Comparison of ENCODE assay signal across 10 mouse cellular contexts in the genomic region with DNA sequence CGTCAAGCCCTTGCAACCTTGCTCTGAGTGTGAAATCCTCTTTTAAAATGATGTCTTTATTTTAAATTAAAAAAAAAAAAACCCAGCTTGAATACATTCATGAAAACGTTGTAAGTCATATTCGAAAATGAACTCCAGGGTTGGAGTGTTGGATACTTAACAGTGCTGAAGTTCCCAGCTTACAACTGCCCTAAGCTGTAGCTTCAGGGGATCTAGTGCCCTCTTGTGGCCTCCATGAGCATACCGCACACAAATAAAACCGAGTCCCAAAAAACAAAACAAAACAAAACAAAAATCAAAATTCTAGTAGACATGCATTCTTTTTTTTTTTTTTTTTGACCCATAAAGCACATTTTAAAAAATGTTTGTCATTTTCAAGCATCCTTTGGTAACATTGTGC. TPM values are rescaled to one million over a fixed set of nuclear protein-coding genes. Genes with fewer than 3 reads are reported as not detected.
DNase-seq lines count a peak whose midpoint lies in the region; ATAC-seq and TF ChIP-seq lines count a peak whose summit lies in the region.
"Had no signal": no experiment of that assay in that cellular context is flagged by ENCODE, and none has a peak within 500 bp of the region (broad histone marks: within the 10 kb centered on the region; RNA-seq: fewer than 3 reads in every experiment).

No protein-coding gene starts in this region.

- no peak overlapping the region for H3K9ac ChIP-seq in heart, embryonic 12.5 days
- no peak overlapping the region for H3K9ac ChIP-seq in liver, embryonic 14.5 days (replicated peaks)
- H3K9ac ChIP-seq: embryonic facial prominence, embryonic 13.5 days had no signal

- H3K4me1 ChIP-seq in heart, embryonic 12.5 days (replicated peaks): no peaks in the 10 kb centered on the region
- no peaks in the 10 kb centered on the region for H3K4me1 ChIP-seq in liver, embryonic 14.5 days (replicated peaks; ENCODE audit: control insufficient read depth in 2 of 2, insufficient read depth in 2 of 2, low read length in 1 of 2)
- H3K4me1 ChIP-seq: embryonic facial prominence, embryonic 13.5 days had no signal

- H3K4me2 ChIP-seq in heart, embryonic 12.5 days: no peak overlapping the region
- H3K4me2 ChIP-seq in liver, embryonic 14.5 days (ENCODE audit: low read depth): no peak overlapping the region
- H3K4me2 ChIP-seq: embryonic facial prominence, embryonic 13.5 days had no signal

- no peaks in the 10 kb centered on the region for H3K27me3 ChIP-seq in heart, embryonic 12.5 days (replicated peaks)
- H3K27me3 ChIP-seq in liver, embryonic 14.5 days (ENCODE audit: control insufficient read depth, insufficient read depth, low read length): no peaks in the 10 kb centered on the region
- H3K27me3 ChIP-seq: embryonic facial prominence, embryonic 13.5 days had no signal

- no peak for ATAC-seq in heart, embryonic 12.5 days (ENCODE audit: insufficient number of reproducible peaks, low FRiP score)
- no peak for ATAC-seq in liver, embryonic 14.5 days (ENCODE audit: insufficient read depth)

- TF ChIP-seq CTCF in liver, embryonic 14.5 days (IDR thresholded peaks at IDR 0.05; ENCODE audit: low read depth): peak; percentile 73

- H3K36me3 ChIP-seq in heart, embryonic 12.5 days: no peaks in the 10 kb centered on the region
- H3K36me3 ChIP-seq in liver, embryonic 14.5 days (replicated peaks; ENCODE audit: control insufficient read depth, insufficient read depth, low read depth): no peaks in the 10 kb centered on the region
- H3K36me3 ChIP-seq: embryonic facial prominence, embryonic 13.5 days had no signal

- H3K9me3 ChIP-seq in heart, embryonic 12.5 days (replicated peaks): no peaks in the 10 kb centered on the region
- no peaks in the 10 kb centered on the region for H3K9me3 ChIP-seq in liver, embryonic 14.5 days (ENCODE audit: control insufficient read depth, low read length)
- H3K9me3 ChIP-seq: embryonic facial prominence, embryonic 13.5 days had no signal

- TF ChIP-seq EP300 in liver, embryonic 14.5 days (IDR thresholded peaks at IDR 0.05; ENCODE audit: low read depth): no peak

- no peak overlapping the region for H3K4me3 ChIP-seq in heart, embryonic 12.5 days
- no peak overlapping the region for H3K4me3 ChIP-seq in liver, embryonic 14.5 days (ENCODE audit: insufficient read depth in 1 of 2, low read depth in 2 of 2, low read length in 2 of 2)
- H3K4me3 ChIP-seq: embryonic facial prominence, embryonic 13.5 days had no signal

- H3K27ac ChIP-seq in heart, embryonic 12.5 days (ENCODE audit: poor library complexity, severe bottlenecking): no peak overlapping the region
- H3K27ac ChIP-seq in liver, embryonic 14.5 days: no peak overlapping the region
- H3K27ac ChIP-seq: embryonic facial prominence, embryonic 13.5 days had no signal

- 19% methylated on average over 5 of the region's 5 CpGs for WGBS in heart, embryonic 12.5 days
- WGBS in liver, embryonic 14.5 days (ENCODE audit: insufficient replicate concordance): 17% methylated on average over 5 of the region's 5 CpGs

- DNase-seq in heart, adult 18-20 months: peak; percentile 55
- peak; percentile 9 to 18 for DNase-seq in spleen, postnatal 36 days (ENCODE audit: low spot score in 2 of 2)
- DNase-seq in spleen, adult 12 weeks (ENCODE audit: low spot score): no peak
- peak; percentile 36 for DNase-seq in c-Kit-positive CD71-positive TER-119-positive erythroid progenitor cells, embryonic 14.5 days (ENCODE audit: low spot score)
- peak in 1 of 3 experiments; percentile 23 for DNase-seq in liver, embryonic 14.5 days (ENCODE audit: low read depth in 3 of 3, low spot score in 3 of 3)
- no peak for DNase-seq in layer of hippocampus, adult 9-10 months (ENCODE audit: low spot score)
- DNase-seq in gastrocnemius, adult 8-10 months (ENCODE audit: low spot score in 2 of 2): no peak

RNA-seq across cellular contexts. Expression of gene Gnrhr, which starts 6.9 kb away (rescaled TPM):
- total RNA-seq in heart, adult 18-20 months (2021): under 1 TPM; 0.45 to 0.51 TPM
- not detected in 2 replicates for polyA plus RNA-seq in heart, embryonic 12.5 days (2016; fragmentation: Nextera tagmentation; extraction: Ambion mirVana)
- not detected in 2 replicates for polyA plus RNA-seq in liver, embryonic 14.5 days (2012; rRNA removed)
- polyA plus RNA-seq in liver, embryonic 14.5 days (2014; fragmentation: Nextera tagmentation; extraction: Ambion mirVana): not detected in 2 replicates
- total RNA-seq in gastrocnemius, adult 8-10 months (2022): not detected
- polyA plus RNA-seq: embryonic facial prominence, embryonic 13.5 days; liver, embryonic 16.5 days had no signal

RNA-seq across cellular contexts. Expression of gene Uba6, which starts 18.2 kb away (rescaled TPM):
- 1 to 10 TPM; 8.5 to 9.3 TPM for total RNA-seq in heart, adult 18-20 months (2021)
- 12.3 and 14.1 TPM in 2 replicates for polyA plus RNA-seq in heart, embryonic 12.5 days (2016; fragmentation: Nextera tagmentation; extraction: Ambion mirVana)
- 1.7 and 2.5 TPM in 2 replicates for polyA plus RNA-seq in liver, embryonic 14.5 days (2012; rRNA removed)
- 4.2 and 5.1 TPM in 2 replicates for polyA plus RNA-seq in liver, embryonic 14.5 days (2014; fragmentation: Nextera tagmentation; extraction: Ambion mirVana)
- total RNA-seq in gastrocnemius, adult 8-10 months (2022): 1 to 10 TPM; 4.5 to 5.9 (median 4.9) TPM

Comparison
In these comparisons a context has a peak if more than half of its experiments do, and no peak if none do; other contexts are left out.
1. DNase-seq: peak in heart, adult 18-20 months (2 of 2), spleen, postnatal 36 days (2 of 2) and c-Kit-positive CD71-positive TER-119-positive erythroid progenitor cells, embryonic 14.5 days (single experiment); none in spleen, adult 12 weeks (single experiment), layer of hippocampus, adult 9-10 months (single experiment) and gastrocnemius, adult 8-10 months (0 of 2).